Mouse (Mus musculus) erythroid progenitor cell, adult 5-6 weeks (primary cell): Measurements from ENCODE around the gene Lrp5. TPM values are rescaled to one million over a fixed set of nuclear protein-coding genes. Genes with fewer than 3 reads are reported as not detected.
"Not testable (repeated sequence)": the region's sequence is repeated elsewhere in the genome, so short reads cannot be mapped to it uniquely, and the experiment has no call there.

Source experiments
- ATAC-seq: replicated peaks from 2 replicates; pipeline ENCODE4 v1.8.0; 2016; ENCODE audit warnings: moderate number of reproducible peaks, mild to moderate bottlenecking, moderate TSS enrichment, inconsistent platforms; ENCODE audit not compliant: poor library complexity, low FRiP score, severe bottlenecking
- total RNA-seq, 2 experiments: library from RNA; stranded (forward) in 1 of 2; stranded (reverse) in 1 of 2; fragments of 150-400 nt in 1 of 2; fragments of 186-747, 209-891 nt in 1 of 2; gene quantifications; 2 replicates each; pipeline versions ENCODE4 v1.2.3 to v1.2.4; 2015 to 2017; ENCODE audit warnings: low replicate concordance in 2 of 2

Lrp5 gene
- total RNA-seq, 2 experiments from 2014 or later = 0.42 to 1.9 TPM

GRCm38 (mm10) chr19:3665510-3665909 is 20.9 kb downstream of the Lrp5 start:
- no peak for ATAC-seq

- ATAC-seq = no peak
Observed at GRCm38 (mm10) chr19:3657947-3658346, 28.4 kb downstream of the Lrp5 start.

GRCm38 (mm10) chr19:3657065-3657464 is 29.3 kb downstream of the Lrp5 start:
- ATAC-seq = not testable (repeated sequence)

- ATAC-seq = no peak
Observed at GRCm38 (mm10) chr19:3656144-3656543, 30.2 kb downstream of the Lrp5 start.

DNA sequence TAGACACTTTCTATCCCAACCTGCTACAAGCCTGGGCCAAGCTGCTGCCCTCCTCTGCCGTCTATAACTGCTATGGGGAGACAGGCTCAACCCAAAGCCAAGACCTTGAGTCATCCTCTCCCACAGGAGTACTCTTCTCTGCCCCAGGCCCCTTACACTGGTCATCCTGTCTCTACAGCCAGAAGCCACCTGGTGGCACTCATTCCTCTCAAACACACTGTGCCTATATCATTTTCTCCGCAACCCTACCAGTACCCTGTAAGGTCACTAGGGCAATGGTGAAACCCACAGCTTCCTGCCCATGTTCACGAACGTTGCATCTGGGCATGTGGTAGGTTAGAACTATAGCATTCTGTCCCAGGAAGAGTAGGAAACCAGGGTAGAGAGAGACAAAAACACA is 31.4 kb downstream of the Lrp5 start:
- no peak for ATAC-seq

DNA sequence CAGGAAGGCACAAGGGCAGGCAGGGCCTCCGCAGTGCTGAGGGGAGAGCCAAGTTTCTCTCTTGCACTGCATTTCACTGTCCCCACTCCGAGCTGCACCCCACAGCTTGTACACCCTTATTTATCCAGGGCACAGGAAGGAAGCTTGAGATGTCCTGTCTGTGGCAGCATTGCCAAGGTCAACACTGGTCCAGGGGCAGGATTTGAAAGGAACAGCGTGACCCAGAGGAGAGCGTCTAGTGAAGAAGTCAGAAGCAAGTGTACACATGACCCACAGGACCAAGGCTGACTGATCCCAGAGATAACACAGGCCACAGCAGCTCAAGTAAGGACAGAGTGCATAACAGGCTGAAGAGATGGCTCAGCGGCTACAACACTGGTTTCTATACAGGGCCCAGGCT is 32.3 kb downstream of the Lrp5 start:
- ATAC-seq = no peak

GRCm38 (mm10) chr19:3653508-3653907 is 32.9 kb downstream of the Lrp5 start:
- ATAC-seq = no peak

- no peak for ATAC-seq
Observed at GRCm38 (mm10) chr19:3651989-3652388, 34.4 kb downstream of the Lrp5 start.

- no peak for ATAC-seq
Observed at GRCm38 (mm10) chr19:3651220-3651619, 35.1 kb downstream of the Lrp5 start.

GRCm38 (mm10) chr19:3650448-3650847 is 35.9 kb downstream of the Lrp5 start:
- ATAC-seq = no peak

DNA sequence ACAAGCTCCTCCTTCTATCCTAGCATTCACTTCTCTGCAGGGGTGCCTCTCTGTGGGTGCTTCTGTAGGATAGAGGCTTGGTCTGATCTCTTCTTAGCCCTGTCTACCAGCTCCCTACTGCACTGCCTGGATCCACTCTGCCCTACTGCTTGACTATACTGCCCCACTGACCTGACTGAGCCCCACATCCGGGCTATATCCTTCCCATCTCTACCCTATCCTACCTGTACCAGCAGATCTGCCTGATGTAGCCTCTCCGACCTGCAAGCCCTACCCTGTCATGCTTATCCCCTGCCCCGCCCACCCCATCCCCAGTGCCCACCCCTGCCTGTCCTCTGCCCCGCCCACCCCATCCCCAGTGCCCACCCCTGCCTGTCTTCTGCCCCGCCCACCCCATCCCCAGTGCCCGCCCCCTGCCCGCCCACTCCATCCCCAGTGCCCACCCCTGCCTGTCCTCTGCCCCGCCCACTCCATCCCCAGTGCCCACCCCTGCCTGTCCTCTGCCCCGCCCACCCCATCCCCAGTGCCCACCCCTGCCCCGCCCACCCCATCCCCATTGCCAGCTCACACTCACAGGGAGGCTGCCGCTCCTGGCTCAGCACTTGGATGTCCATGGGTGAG is 37.4 kb downstream of the Lrp5 start:
- no peak for ATAC-seq

- ATAC-seq = no peak
Observed at GRCm38 (mm10) chr19:3647999-3648398, 38.4 kb downstream of the Lrp5 start.

DNA sequence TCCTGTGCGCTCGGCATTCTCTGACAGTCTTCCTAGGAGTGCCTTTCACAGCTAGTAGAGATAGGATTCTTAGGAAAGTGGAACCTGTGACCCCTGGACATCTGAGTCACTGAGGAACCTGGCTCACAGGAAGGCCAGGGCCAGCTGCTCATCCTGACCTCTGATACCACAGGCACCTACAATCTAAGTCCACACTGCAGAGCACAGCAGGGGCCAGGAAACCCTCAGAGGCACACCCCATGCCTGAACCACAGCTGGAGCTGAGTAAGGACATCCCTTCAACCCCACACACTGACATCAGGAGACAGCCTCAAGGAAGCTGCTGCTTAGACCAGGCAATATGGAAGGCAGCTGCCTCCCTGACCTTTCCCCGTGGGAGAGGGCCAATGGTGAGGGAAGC is 40.6 kb downstream of the Lrp5 start:
- ATAC-seq = no peak

- ATAC-seq = no peak
Observed at GRCm38 (mm10) chr19:3645318-3645717, 41.0 kb downstream of the Lrp5 start.

- no peak for ATAC-seq
Observed at GRCm38 (mm10) chr19:3639561-3639960, 46.8 kb downstream of the Lrp5 start.

DNA sequence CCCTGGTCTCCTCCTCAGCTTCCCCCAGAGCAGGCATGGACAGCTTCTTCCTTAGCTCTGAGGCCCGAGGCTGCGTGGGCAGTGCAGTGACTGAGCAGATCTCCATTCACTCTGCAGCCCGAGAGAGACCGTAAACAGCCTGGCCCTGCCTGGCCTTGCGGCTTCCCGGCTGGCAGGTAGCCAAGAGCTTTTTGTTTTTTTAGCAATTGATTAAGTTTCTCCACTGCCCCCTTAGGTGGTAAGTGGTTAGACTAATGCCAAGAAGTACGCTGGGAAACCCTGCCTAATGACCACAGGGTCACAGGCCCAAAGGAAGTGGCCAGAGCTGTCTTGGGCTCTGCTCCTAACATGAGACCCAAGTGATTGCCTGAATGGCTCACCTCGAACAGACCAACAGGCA is 47.7 kb downstream of the Lrp5 start:
- ATAC-seq = no peak

GRCm38 (mm10) chr19:3632018-3632417 is 54.3 kb downstream of the Lrp5 start:
- ATAC-seq = no peak

- ATAC-seq = no peak
Observed at GRCm38 (mm10) chr19:3631431-3631830, 54.9 kb downstream of the Lrp5 start.

GRCm38 (mm10) chr19:3630486-3630885 is 55.9 kb downstream of the Lrp5 start:
- no peak for ATAC-seq

DNA sequence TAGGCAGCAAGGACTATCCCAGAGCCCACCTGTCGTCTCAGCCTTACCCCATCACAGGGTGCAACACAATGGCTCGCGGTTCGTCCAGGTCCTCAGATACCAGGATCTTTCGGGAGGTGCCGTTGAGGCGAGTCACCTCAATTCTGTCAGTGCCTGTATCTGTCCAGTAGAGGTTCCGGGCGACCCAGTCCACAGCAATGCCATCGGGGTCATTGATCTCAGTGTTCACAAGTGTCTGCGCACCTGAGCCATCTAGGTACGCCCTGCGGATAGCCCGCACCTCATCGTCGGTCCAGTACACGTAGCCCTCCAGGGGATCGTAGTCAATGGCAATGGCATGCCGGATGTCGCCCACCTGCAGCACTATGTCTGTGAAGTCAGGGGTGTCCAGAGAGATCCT is 56.3 kb downstream of the Lrp5 start:
- no peak for ATAC-seq

DNA sequence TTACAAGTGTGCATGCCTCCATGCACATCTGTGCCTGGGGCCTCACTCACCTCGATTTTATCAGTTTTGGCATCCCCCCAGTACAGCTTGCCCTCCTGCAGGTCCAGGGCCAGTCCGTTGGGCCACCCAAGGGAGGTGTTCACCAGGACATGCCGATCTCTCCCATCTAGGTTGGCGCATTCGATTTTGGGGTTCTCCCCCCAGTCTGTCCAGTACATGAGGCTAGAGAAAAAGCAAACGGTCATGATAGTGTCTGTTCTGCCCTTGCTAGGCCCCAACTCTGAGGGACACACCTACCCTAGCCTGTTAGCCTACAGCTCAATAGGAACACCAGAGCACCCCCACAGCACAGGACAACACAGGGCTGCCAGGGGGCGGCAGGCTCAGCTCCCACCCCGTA is 58.1 kb downstream of the Lrp5 start:
- no peak for ATAC-seq

GRCm38 (mm10) chr19:3625111-3625510 is 61.3 kb downstream of the Lrp5 start:
- ATAC-seq = no peak
